Mouse (Mus musculus): Measurements from ENCODE around the gene Ppp1r15a. TPM values are rescaled to one million over a fixed set of nuclear protein-coding genes. Genes with fewer than 3 reads are reported as not detected.
"Not testable (repeated sequence)": the region's sequence is repeated elsewhere in the genome, so short reads cannot be mapped to it uniquely, and the experiment has no call there.

Ppp1r15a gene
- polyA plus RNA-seq, 1 experiment from 2014 or later: 24.8 TPM

- H3K4me3 ChIP-seq (ENCODE audit: low read length): peak overlapping the region; percentile 53
- no peaks in the 10 kb centered on the region for H3K27me3 ChIP-seq (ENCODE audit: insufficient read depth, low read length)
- peaks cover 7% of the 10 kb centered on the region; the same call in 1 of the 2 replicates for H3K36me3 ChIP-seq (ENCODE audit: insufficient read depth, low read length)
- H3K27ac ChIP-seq (ENCODE audit: low read length): no peak overlapping the region
- peak overlapping the region; percentile 74 for H3K9ac ChIP-seq (replicated peaks; ENCODE audit: low read length)
- H3K9me3 ChIP-seq (ENCODE audit: low read length): no peaks in the 10 kb centered on the region
- WGBS: 38% methylated on average over 11 of the region's 11 CpGs
- peak overlapping the region; percentile 67 for H3K4me2 ChIP-seq (replicated peaks; ENCODE audit: low read depth, low read length)
- peak; percentile 28; the same call in 1 of the 2 replicates for ATAC-seq (ENCODE audit: low FRiP score, low TSS enrichment)
- peaks cover 26% of the 10 kb centered on the region for H3K4me1 ChIP-seq (ENCODE audit: insufficient read depth, low read length)
Observed at GRCm38 (mm10) chr7:45487861-45488292, 38.2 kb downstream of the Ppp1r15a start.

GRCm38 (mm10) chr7:45486761-45487415 is 39.2 kb downstream of the Ppp1r15a start, which contains the start of gene Gm45808:
Gene Gm45808, minus strand, starts transcription at chr7:45486811.
- no peaks in the 10 kb centered on the region for H3K36me3 ChIP-seq (ENCODE audit: insufficient read depth, low read length)
- no peak within 1 kb of the TSS for H3K27ac ChIP-seq (ENCODE audit: low read length)
- 79% methylated on average over 12 of the region's 12 CpGs for WGBS
- H3K27me3 ChIP-seq (ENCODE audit: insufficient read depth, low read length): no peaks in the 10 kb centered on the region
- peaks cover 26% of the 10 kb centered on the region for H3K4me1 ChIP-seq (ENCODE audit: insufficient read depth, low read length)
- no peak within 1 kb of the TSS for H3K4me2 ChIP-seq (replicated peaks; ENCODE audit: low read depth, low read length)
- H3K9me3 ChIP-seq (ENCODE audit: low read length): no peaks in the 10 kb centered on the region
- no peak within 1 kb of the TSS for H3K4me3 ChIP-seq (ENCODE audit: low read length)
- no peak for ATAC-seq (ENCODE audit: low FRiP score, low TSS enrichment)
- no peak within 1 kb of the TSS for H3K9ac ChIP-seq (replicated peaks; ENCODE audit: low read length)

- Histone ChIP-seq H3K4me3 (ENCODE audit: low read length) (no peak overlapping the region), H3K27me3 (ENCODE audit: insufficient read depth, low read length) (no peaks in the 10 kb centered on the region), H3K9me3 (ENCODE audit: low read length) (no peaks in the 10 kb centered on the region), H3K36me3 (ENCODE audit: insufficient read depth, low read length) (no peaks in the 10 kb centered on the region), H3K4me2 (replicated peaks; ENCODE audit: low read depth, low read length) (no peak overlapping the region), H3K4me1 (ENCODE audit: insufficient read depth, low read length) (peaks cover 21% of the 10 kb centered on the region), H3K9ac (replicated peaks; ENCODE audit: low read length) (no peak overlapping the region), H3K27ac (ENCODE audit: low read length) (no peak overlapping the region)
- ATAC-seq (ENCODE audit: low FRiP score, low TSS enrichment): no peak
- 65% methylated on average over 7 of the region's 7 CpGs for WGBS
Observed at GRCm38 (mm10) chr7:45486158-45486557, 39.9 kb downstream of the Ppp1r15a start.

- H3K9me3 ChIP-seq (ENCODE audit: low read length); H3K9ac ChIP-seq (replicated peaks; ENCODE audit: low read length); H3K27me3 ChIP-seq (ENCODE audit: insufficient read depth, low read length); ATAC-seq (ENCODE audit: low FRiP score, low TSS enrichment); H3K4me3 ChIP-seq (ENCODE audit: low read length); H3K36me3 ChIP-seq (ENCODE audit: insufficient read depth, low read length); H3K4me2 ChIP-seq (replicated peaks; ENCODE audit: low read depth, low read length); H3K27ac ChIP-seq (ENCODE audit: low read length): not testable (repeated sequence)
- 91% methylated on average over 5 of the region's 5 CpGs for WGBS
- peaks cover 12% of the 10 kb centered on the region for H3K4me1 ChIP-seq (ENCODE audit: insufficient read depth, low read length)
Observed at GRCm38 (mm10) chr7:45484985-45485384, 41.1 kb downstream of the Ppp1r15a start.

- WGBS: 86% methylated on average over 1 of the region's 1 CpGs
Observed at GRCm38 (mm10) chr7:45482166-45482565, 43.9 kb downstream of the Ppp1r15a start.

GRCm38 (mm10) chr7:45481374-45481927 is 44.6 kb downstream of the Ppp1r15a start, which contains the start of gene Tulp2:
Gene Tulp2, plus strand, starts transcription at chr7:45481877.
- no peaks in the 10 kb centered on the region for H3K9me3 ChIP-seq (ENCODE audit: low read length)
- H3K4me2 ChIP-seq (replicated peaks; ENCODE audit: low read depth, low read length): no peak within 1 kb of the TSS
- H3K27me3 ChIP-seq (ENCODE audit: insufficient read depth, low read length): no peaks in the 10 kb centered on the region
- no peak within 1 kb of the TSS for H3K27ac ChIP-seq (ENCODE audit: low read length)
- no peak within 1 kb of the TSS for H3K4me3 ChIP-seq (ENCODE audit: low read length)
- no peak within 1 kb of the TSS for H3K9ac ChIP-seq (replicated peaks; ENCODE audit: low read length)
- 51% methylated on average over 15 of the region's 15 CpGs for WGBS
- H3K4me1 ChIP-seq (ENCODE audit: insufficient read depth, low read length): no peaks in the 10 kb centered on the region
- peak; percentile 83 for ATAC-seq (ENCODE audit: low FRiP score, low TSS enrichment)
- no peaks in the 10 kb centered on the region for H3K36me3 ChIP-seq (ENCODE audit: insufficient read depth, low read length)

More at GRCm38 (mm10) chr7:45482166-45482565, 43.9 kb downstream of the Ppp1r15a start:
- H3K4me3 ChIP-seq (ENCODE audit: low read length): no peak overlapping the region
- no peaks in the 10 kb centered on the region for H3K9me3 ChIP-seq (ENCODE audit: low read length)
- H3K4me1 ChIP-seq (ENCODE audit: insufficient read depth, low read length): no peaks in the 10 kb centered on the region
- no peak for ATAC-seq (ENCODE audit: low FRiP score, low TSS enrichment)
- no peak overlapping the region for H3K27ac ChIP-seq (ENCODE audit: low read length)
- H3K27me3 ChIP-seq (ENCODE audit: insufficient read depth, low read length): no peaks in the 10 kb centered on the region
- no peaks in the 10 kb centered on the region for H3K36me3 ChIP-seq (ENCODE audit: insufficient read depth, low read length)
- H3K4me2 ChIP-seq (replicated peaks; ENCODE audit: low read depth, low read length): no peak overlapping the region
- H3K9ac ChIP-seq (replicated peaks; ENCODE audit: low read length): no peak overlapping the region

GRCm38 (mm10) chr7:45480310-45480709 is 45.8 kb downstream of the Ppp1r15a start:
- not testable (repeated sequence) for H3K9ac ChIP-seq (replicated peaks; ENCODE audit: low read length); H3K4me2 ChIP-seq (replicated peaks; ENCODE audit: low read depth, low read length); ATAC-seq (ENCODE audit: low FRiP score, low TSS enrichment); H3K27ac ChIP-seq (ENCODE audit: low read length); H3K36me3 ChIP-seq (ENCODE audit: insufficient read depth, low read length); H3K27me3 ChIP-seq (ENCODE audit: insufficient read depth, low read length); H3K4me3 ChIP-seq (ENCODE audit: low read length); H3K9me3 ChIP-seq (ENCODE audit: low read length); H3K4me1 ChIP-seq (ENCODE audit: insufficient read depth, low read length)
- WGBS: 67% methylated on average over 3 of the region's 4 CpGs

GRCm38 (mm10) chr7:45478774-45479173 is 47.3 kb downstream of the Ppp1r15a start:
- WGBS: 93% methylated on average over 7 of the region's 7 CpGs

GRCm38 (mm10) chr7:45477003-45477402 is 49.1 kb downstream of the Ppp1r15a start:
- ATAC-seq (ENCODE audit: low FRiP score, low TSS enrichment): no peak
- peaks cover 3% of the 10 kb centered on the region; the same call in 1 of the 2 replicates for H3K4me1 ChIP-seq (ENCODE audit: insufficient read depth, low read length)
- no peak overlapping the region for H3K9ac ChIP-seq (replicated peaks; ENCODE audit: low read length)
- no peak overlapping the region for H3K4me3 ChIP-seq (ENCODE audit: low read length)
- H3K9me3 ChIP-seq (ENCODE audit: low read length): no peaks in the 10 kb centered on the region
- 2% methylated on average over 3 of the region's 3 CpGs for WGBS
- no peaks in the 10 kb centered on the region for H3K36me3 ChIP-seq (ENCODE audit: insufficient read depth, low read length)
- no peak overlapping the region for H3K4me2 ChIP-seq (replicated peaks; ENCODE audit: low read depth, low read length)
- no peak overlapping the region for H3K27ac ChIP-seq (ENCODE audit: low read length)
- H3K27me3 ChIP-seq (ENCODE audit: insufficient read depth, low read length): no peaks in the 10 kb centered on the region

More at GRCm38 (mm10) chr7:45478774-45479173, 47.3 kb downstream of the Ppp1r15a start:
- Histone ChIP-seq H3K9ac (replicated peaks; ENCODE audit: low read length) (no peak overlapping the region), H3K36me3 (ENCODE audit: insufficient read depth, low read length) (no peaks in the 10 kb centered on the region), H3K9me3 (ENCODE audit: low read length) (no peaks in the 10 kb centered on the region), H3K27me3 (ENCODE audit: insufficient read depth, low read length) (no peaks in the 10 kb centered on the region), H3K27ac (ENCODE audit: low read length) (no peak overlapping the region), H3K4me2 (replicated peaks; ENCODE audit: low read depth, low read length) (no peak overlapping the region), H3K4me3 (ENCODE audit: low read length) (no peak overlapping the region), H3K4me1 (ENCODE audit: insufficient read depth, low read length) (peaks cover 3% of the 10 kb centered on the region; the same call in 1 of the 2 replicates)
- no peak for ATAC-seq (ENCODE audit: low FRiP score, low TSS enrichment)

GRCm38 (mm10) chr7:45476453-45476852 is 49.6 kb downstream of the Ppp1r15a start:
- Histone ChIP-seq H3K4me1 (ENCODE audit: insufficient read depth, low read length) (peaks cover 3% of the 10 kb centered on the region; the same call in 1 of the 2 replicates), H3K9me3 (ENCODE audit: low read length) (no peaks in the 10 kb centered on the region), H3K27me3 (ENCODE audit: insufficient read depth, low read length) (no peaks in the 10 kb centered on the region), H3K36me3 (ENCODE audit: insufficient read depth, low read length) (no peaks in the 10 kb centered on the region), H3K9ac (replicated peaks; ENCODE audit: low read length) (no peak overlapping the region), H3K27ac (ENCODE audit: low read length) (no peak overlapping the region), H3K4me3 (ENCODE audit: low read length) (no peak overlapping the region), H3K4me2 (replicated peaks; ENCODE audit: low read depth, low read length) (no peak overlapping the region)
- 57% methylated on average over 1 of the region's 1 CpGs for WGBS
- ATAC-seq (ENCODE audit: low FRiP score, low TSS enrichment): no peak
